Mouse (Mus musculus) kidney, embryonic 16.5 days (tissue): Measurements from ENCODE around the gene Opcml. TPM values are rescaled to one million over a fixed set of nuclear protein-coding genes. Genes with fewer than 3 reads are reported as not detected.

Experiments
- ATAC-seq: fragments of 200-750 bp; cut with Nextera tagmentation; 2 replicates; pipeline ENCODE4 v1.8.0; 2017; ENCODE audit warnings: moderate TSS enrichment; ENCODE audit not compliant: low FRiP score, low TSS enrichment
- H3K27ac ChIP-seq: fragments of 300-500 bp; sonication (generic); 2 replicates; pipeline ENCODE4 v1.5.1; 2014; ENCODE audit warnings: low read length
- H3K27me3 ChIP-seq: fragments of 300-500 bp; sonication (generic); 2 replicates; pipeline ENCODE4 v1.6.1; 2014; ENCODE audit warnings: low read length, control low read depth, mixed read lengths; ENCODE audit not compliant: insufficient read depth
- H3K36me3 ChIP-seq: fragments of 300-500 bp; sonication (generic); 2 replicates; pipeline ENCODE4 v1.6.1; 2014; ENCODE audit warnings: low read length, control low read depth, mixed read lengths; ENCODE audit not compliant: insufficient read depth
- H3K4me1 ChIP-seq: fragments of 300-500 bp; sonication (generic); 2 replicates; pipeline ENCODE4 v1.6.1; 2014; ENCODE audit warnings: low read length, control low read depth, mixed read lengths; ENCODE audit not compliant: insufficient read depth
- H3K4me2 ChIP-seq: fragments of 300-500 bp; sonication (generic); replicated peaks from 2 replicates; pipeline ENCODE4 v1.6.1; 2014; ENCODE audit warnings: low read depth, low read length
- H3K4me3 ChIP-seq: fragments of 300-500 bp; sonication (generic); 2 replicates; pipeline ENCODE4 v1.5.1; 2014; ENCODE audit warnings: mild to moderate bottlenecking, low read length
- H3K9ac ChIP-seq: fragments of 300-500 bp; sonication (generic); replicated peaks from 2 replicates; pipeline ENCODE4 v1.6.1; 2014; ENCODE audit warnings: low read length
- H3K9me3 ChIP-seq: fragments of 300-500 bp; sonication (generic); 2 replicates; pipeline ENCODE4 v1.6.1; 2016; ENCODE audit warnings: low read length, control low read depth
- WGBS: fragments of 180-500 bp; shearing (Covaris S2); extraction: QIAGEN DNeasy Blood & Tissue Kit; methylation state at CpG from one replicate; pipeline ENCODE4 v1.1.7; 2014; 5-methylcytosine and 5-hydroxymethylcytosine counted together
- polyA plus RNA-seq: library from polyadenylated mRNA; unstranded; fragments of >200 nt; fragmentation: Nextera tagmentation; extraction: Ambion mirVana; gene quantifications from 2 replicates; pipeline ENCODE4 v1.2.1, GENCODE M21; 2015

Gene Opcml
- polyA plus RNA-seq, 1 experiment from 2014 or later: 2.0 TPM

DNA sequence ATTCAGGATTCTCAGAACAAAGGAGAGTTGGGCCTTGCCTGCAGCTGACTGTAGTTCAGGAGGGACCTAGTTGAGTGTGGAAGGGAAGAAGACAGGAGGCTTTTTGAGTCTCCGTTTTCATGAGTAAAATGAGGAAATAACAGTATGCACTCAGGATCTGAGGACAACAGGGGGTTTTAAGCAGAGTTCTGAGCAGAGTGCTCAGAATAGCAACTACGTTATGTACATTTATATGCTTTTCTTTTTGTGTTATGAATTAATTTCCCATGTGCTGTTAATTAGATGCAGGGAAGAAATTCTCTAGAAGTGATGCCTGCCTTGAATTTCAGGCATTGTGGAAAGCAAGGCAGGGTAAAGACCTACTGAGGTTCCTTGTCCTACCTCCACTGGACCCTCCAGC, 697.9 kb downstream of the Opcml start:
- Histone ChIP-seq H3K4me2 (no peak overlapping the region), H3K9ac (no peak overlapping the region), H3K4me1 (no peaks in the 10 kb centered on the region), H3K4me3 (no peak overlapping the region), H3K27ac (no peak overlapping the region), H3K36me3 (no peaks in the 10 kb centered on the region), H3K27me3 (no peaks in the 10 kb centered on the region), H3K9me3 (no peaks in the 10 kb centered on the region)
- 77% methylated on average over 2 of the region's 2 CpGs for WGBS
- ATAC-seq: no peak

DNA sequence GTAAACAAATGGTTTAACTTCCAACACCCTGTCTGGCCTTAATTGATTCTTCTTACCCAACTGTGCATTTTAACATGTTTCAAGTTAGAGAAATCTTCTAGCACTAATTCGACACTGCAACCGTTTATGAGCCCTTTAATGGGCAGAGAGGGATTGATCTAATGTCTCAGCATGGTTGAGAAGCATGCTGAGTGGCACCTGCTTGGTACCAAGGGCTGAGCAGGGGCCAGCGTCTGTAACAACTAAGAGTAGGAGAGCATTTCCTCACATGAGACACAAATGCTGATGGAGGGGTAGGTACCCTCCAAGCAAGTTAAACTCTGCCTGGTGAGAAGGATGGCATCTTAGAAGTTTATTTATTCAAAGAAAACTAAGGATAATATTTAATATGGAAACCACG, 699.3 kb downstream of the Opcml start:
- 66% methylated on average over 4 of the region's 4 CpGs for WGBS
- H3K27me3 ChIP-seq: no peaks in the 10 kb centered on the region
- H3K4me2 ChIP-seq: no peak overlapping the region
- no peaks in the 10 kb centered on the region for H3K9me3 ChIP-seq
- H3K4me3 ChIP-seq: no peak overlapping the region
- H3K9ac ChIP-seq: no peak overlapping the region
- H3K4me1 ChIP-seq: no peaks in the 10 kb centered on the region
- ATAC-seq: no peak
- no peak overlapping the region for H3K27ac ChIP-seq
- no peaks in the 10 kb centered on the region for H3K36me3 ChIP-seq

DNA sequence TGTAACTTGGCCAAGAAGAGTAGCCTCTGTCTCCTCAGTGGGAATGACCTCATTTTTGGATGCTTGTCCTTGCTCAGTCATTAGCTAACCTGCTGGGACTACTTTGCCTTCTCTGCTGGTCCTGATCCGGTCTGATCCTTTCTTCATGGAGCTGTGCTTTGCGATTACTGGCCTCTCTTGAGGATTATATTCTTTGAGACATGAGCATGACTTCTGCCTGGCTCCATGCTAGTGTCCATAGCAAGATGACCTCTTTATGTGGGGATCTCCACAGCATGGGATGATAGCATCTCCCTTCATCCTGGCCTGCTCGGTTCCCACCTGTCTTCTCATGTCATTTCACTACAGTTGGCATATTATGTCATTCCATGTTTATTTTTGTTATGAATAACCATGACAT, 699.8 kb downstream of the Opcml start:
- Histone ChIP-seq H3K27ac (no peak overlapping the region), H3K4me3 (no peak overlapping the region), H3K4me1 (no peaks in the 10 kb centered on the region), H3K9me3 (no peaks in the 10 kb centered on the region), H3K9ac (no peak overlapping the region), H3K27me3 (no peaks in the 10 kb centered on the region), H3K36me3 (no peaks in the 10 kb centered on the region), H3K4me2 (no peak overlapping the region)
- ATAC-seq: no peak
- 84% methylated on average over 3 of the region's 3 CpGs for WGBS

GRCm38 (mm10) chr9:28499841-28500794, 709.5 kb downstream of the Opcml start:
- Histone ChIP-seq H3K27me3 (no peaks in the 10 kb centered on the region), H3K36me3 (no peaks in the 10 kb centered on the region), H3K4me2 (no peak overlapping the region), H3K4me1 (no peaks in the 10 kb centered on the region), H3K9me3 (no peaks in the 10 kb centered on the region), H3K27ac (no peak overlapping the region), H3K4me3 (no peak overlapping the region), H3K9ac (no peak overlapping the region)
- ATAC-seq: no peak
- WGBS: 78% methylated on average over 12 of the region's 12 CpGs

- Histone ChIP-seq H3K27me3 (no peaks in the 10 kb centered on the region), H3K27ac (no peak overlapping the region), H3K9ac (no peak overlapping the region), H3K4me2 (no peak overlapping the region), H3K36me3 (no peaks in the 10 kb centered on the region), H3K9me3 (no peaks in the 10 kb centered on the region), H3K4me3 (no peak overlapping the region), H3K4me1 (no peaks in the 10 kb centered on the region)
- 96% methylated on average over 3 of the region's 3 CpGs for WGBS
- ATAC-seq: no peak
Measured at GRCm38 (mm10) chr9:28513905-28514304, 723.3 kb downstream of the Opcml start.

- Histone ChIP-seq H3K27me3 (no peaks in the 10 kb centered on the region), H3K4me1 (no peaks in the 10 kb centered on the region), H3K9ac (no peak overlapping the region), H3K27ac (no peak overlapping the region), H3K4me3 (no peak overlapping the region), H3K4me2 (no peak overlapping the region), H3K36me3 (no peaks in the 10 kb centered on the region), H3K9me3 (no peaks in the 10 kb centered on the region)
- 41% methylated on average over 1 of the region's 1 CpGs for WGBS
- ATAC-seq: no peak
Measured at GRCm38 (mm10) chr9:28533191-28533590, 742.6 kb downstream of the Opcml start.

DNA sequence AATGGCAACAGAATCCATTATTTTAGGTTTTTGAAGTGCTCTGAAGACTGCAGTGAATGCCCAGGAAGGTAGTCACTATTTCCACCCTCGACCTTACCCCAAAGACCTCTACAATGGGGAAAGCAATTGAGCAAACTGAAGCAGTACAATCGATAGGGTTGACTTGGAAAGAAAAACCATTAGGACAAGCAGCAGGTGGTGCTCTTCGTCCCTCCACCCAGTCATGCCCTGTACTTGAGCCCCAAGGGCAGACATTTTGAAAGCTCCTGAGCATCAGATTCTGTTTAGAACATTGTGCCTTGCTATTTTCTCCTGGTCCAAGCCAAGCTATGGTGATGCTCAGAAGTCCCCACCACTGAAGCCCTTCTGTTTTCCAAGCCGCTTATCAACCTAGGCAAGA, 744.4 kb downstream of the Opcml start:
- Histone ChIP-seq H3K36me3 (no peaks in the 10 kb centered on the region), H3K4me3 (no peak overlapping the region), H3K9ac (no peak overlapping the region), H3K4me1 (no peaks in the 10 kb centered on the region), H3K27ac (no peak overlapping the region), H3K9me3 (no peaks in the 10 kb centered on the region), H3K4me2 (no peak overlapping the region), H3K27me3 (no peaks in the 10 kb centered on the region)
- ATAC-seq: no peak
- 75% methylated on average over 4 of the region's 4 CpGs for WGBS

DNA sequence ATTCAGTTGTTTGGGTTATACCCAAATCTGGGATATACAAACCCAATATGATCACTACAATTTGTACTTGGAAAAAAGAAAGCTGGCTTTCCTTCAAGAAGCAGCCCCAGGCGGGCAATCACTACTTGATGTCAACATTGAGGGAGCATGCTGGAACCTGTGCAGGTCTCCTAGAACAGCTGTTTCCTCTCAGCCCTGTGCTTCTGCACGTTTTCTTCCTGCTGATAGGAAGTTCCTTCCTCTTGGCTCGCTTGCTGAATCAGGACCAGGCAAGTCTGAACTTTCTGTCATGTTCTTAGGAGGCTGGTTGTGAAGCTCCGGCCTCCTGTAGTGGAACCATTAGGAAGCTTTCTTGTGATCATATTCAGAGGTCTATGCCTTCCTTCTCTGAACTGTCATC, 746.1 kb downstream of the Opcml start:
- Histone ChIP-seq H3K9me3 (no peaks in the 10 kb centered on the region), H3K36me3 (no peaks in the 10 kb centered on the region), H3K4me2 (no peak overlapping the region), H3K4me1 (no peaks in the 10 kb centered on the region), H3K27ac (no peak overlapping the region), H3K9ac (no peak overlapping the region), H3K4me3 (no peak overlapping the region), H3K27me3 (no peaks in the 10 kb centered on the region)
- 47% methylated on average over 4 of the region's 4 CpGs for WGBS
- ATAC-seq: no peak

GRCm38 (mm10) chr9:28548189-28548588, 757.6 kb downstream of the Opcml start:
- Histone ChIP-seq H3K36me3 (no peaks in the 10 kb centered on the region), H3K4me3 (no peak overlapping the region), H3K27ac (no peak overlapping the region), H3K4me2 (no peak overlapping the region), H3K9ac (no peak overlapping the region), H3K9me3 (no peaks in the 10 kb centered on the region), H3K27me3 (no peaks in the 10 kb centered on the region), H3K4me1 (no peaks in the 10 kb centered on the region)
- 82% methylated on average over 9 of the region's 9 CpGs for WGBS
- ATAC-seq: no peak

DNA sequence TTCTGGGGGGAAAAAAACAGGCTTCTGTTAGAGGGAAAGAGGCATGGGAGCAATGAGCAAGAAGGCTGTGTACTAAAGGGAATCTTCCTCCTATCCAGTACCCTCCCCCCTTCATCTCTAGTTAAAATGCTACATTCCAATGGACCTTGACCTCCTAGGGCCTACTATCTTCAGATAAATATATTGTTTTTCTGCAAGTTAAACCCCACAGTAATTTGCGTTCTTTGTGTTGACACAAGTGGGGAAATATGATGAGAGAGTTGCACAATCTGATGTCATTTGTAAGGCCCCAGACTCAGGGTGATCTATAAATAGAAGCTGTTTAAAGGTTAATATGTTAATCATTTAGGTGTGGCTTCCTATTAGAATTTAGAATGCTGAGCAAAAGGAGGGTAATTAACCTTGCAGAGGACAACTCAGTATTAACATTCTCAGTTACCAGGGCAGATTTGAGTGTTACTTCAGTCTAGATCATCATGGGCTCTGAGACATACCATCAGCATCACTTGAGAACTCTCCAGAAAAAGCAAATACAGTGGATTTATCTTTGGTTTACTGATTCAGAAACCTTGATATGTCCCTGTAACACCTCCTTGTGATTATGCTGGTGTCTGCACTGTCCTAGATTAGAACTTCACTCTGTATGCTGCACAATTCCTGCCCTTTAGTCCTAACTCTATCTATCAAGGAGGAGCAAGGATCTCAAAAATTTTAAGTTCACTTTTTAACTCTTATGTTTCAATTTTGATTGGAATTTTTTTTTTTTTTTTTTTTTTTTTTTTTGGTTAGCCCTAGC, 762.0 kb downstream of the Opcml start:
- no peaks in the 10 kb centered on the region for H3K4me1 ChIP-seq
- H3K4me3 ChIP-seq: no peak overlapping the region
- no peak for ATAC-seq
- H3K4me2 ChIP-seq: no peak overlapping the region
- no peak overlapping the region for H3K9ac ChIP-seq
- no peaks in the 10 kb centered on the region for H3K9me3 ChIP-seq
- H3K27ac ChIP-seq: no peak overlapping the region
- no peaks in the 10 kb centered on the region for H3K27me3 ChIP-seq
- WGBS: 59% methylated on average over 1 of the region's 1 CpGs
- no peaks in the 10 kb centered on the region for H3K36me3 ChIP-seq
